Mouse (Mus musculus): ENCODE measurements around the gene Gm21836.
"Not testable (repeated sequence)": the region's sequence is repeated elsewhere in the genome, so short reads cannot be mapped to it uniquely, and the experiment has no call there.

Gm21836 gene

DNA sequence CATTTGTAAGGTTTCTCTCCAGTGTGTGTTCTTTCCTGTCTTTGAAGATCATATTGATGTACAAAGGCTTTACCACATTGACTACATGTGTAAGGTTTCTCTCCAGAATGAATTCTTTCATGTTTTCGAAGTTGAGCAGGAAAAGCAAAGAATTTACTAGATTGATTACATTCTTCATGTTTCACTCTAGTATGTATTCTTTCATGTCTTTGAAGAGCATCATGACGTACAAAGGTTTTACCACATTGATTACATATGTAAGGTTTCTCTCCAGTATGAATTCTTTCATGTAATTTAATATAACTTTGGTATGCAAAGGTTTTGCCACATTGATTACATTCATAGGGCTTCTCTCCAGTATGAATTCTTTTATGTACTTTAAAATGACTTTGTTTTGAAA is at the start of gene Gm21836:
Gm21836 (minus strand) TSS at position 101 of the 400 bp plus-strand sequence.
- not testable (repeated sequence) for DNase-seq (ENCODE audit: low read depth)

DNA sequence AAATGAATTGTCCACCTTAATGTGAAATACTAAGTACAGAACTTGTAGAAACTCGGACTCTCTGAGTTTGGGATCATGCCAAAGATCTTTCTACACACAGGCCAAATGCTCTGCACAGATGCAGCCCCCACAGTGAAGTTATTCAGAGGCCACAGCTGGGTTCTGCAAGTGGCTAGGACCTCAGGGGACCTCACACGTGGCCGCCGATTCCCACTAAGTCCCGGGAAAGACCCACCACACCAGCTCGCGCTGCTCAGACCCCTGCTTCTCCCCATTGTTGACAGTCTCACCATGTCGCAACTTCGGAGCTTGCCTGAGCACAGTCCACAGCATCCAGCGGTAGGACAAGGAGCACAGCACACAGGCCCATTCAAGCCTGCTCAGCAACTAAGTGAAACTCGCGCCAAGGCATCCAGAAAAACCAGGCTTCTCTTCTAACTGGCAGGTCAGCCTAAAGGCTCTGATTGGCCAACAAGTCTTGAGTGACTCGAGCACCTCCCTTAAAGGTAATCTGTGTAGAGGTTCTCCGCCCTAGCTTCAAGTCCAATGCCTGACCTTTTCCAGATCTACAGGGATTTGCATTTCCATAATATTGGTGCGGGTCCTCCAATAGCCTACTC is 13.1 kb downstream of the Gm21836 start:
- DNase-seq (ENCODE audit: low read depth) = not testable (repeated sequence)

DNA sequence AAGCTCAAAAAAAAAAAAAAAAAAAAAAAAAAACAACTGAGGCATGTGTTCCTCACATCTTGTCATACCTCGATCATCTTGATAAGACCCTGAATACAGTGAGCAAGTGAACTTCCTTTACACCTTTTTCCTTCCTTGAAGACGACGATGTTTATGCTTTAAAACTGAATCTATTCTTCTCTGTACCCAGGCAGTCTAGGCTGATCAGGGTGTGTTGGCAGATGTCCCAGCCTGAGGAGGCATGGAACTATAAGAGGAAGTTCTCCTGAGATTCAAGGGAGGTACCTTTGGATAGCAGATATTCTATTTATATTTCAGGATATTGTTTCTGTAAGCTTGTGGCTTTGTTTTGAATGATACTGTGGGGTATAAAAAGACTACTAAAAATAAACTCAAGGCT is 15.5 kb downstream of the Gm21836 start:
- DNase-seq (ENCODE audit: low read depth) = no peak

DNA sequence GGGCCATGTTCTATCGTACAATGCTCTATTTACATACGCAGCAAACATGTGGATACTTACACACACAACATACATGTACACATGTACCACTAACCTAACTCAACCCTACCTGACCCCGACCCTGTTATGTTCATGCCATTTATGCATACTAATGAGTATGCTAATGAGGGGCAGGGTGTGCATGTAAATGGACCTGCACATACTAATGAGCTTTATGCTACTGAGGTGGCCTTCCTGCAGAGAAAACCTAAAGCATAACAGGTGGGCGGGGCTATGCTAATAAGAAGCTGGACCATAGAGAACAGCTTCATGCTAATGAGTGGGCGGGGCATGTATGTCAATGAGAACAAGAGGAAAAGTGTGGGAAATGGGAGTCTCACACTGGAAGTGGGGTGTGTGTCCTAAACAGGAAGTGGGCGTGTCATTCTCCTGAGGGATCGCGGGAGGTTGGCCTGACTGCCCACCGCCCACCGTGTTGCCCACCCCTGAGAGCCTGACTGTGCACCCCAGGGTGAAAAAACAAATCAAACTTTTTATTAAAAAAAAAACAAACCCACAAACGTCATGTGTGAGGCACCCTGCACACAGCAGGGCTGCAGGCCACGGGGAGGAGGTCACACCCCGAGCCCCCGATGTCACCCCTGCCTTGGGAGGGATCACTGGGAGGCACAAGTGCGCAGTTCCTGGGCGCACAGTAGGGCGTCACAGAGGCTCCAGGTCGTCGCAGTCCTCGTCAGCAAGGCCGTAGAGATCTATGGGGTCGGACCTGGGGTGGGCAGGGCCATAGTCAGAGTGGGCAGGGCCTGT is 17.3 kb downstream of the Gm21836 start, which contains the start of gene Ppp2r3d:
Ppp2r3d (minus strand) TSS at position 803 of the 807 bp plus-strand sequence.
- DNase-seq (ENCODE audit: low read depth) = no peak

DNA sequence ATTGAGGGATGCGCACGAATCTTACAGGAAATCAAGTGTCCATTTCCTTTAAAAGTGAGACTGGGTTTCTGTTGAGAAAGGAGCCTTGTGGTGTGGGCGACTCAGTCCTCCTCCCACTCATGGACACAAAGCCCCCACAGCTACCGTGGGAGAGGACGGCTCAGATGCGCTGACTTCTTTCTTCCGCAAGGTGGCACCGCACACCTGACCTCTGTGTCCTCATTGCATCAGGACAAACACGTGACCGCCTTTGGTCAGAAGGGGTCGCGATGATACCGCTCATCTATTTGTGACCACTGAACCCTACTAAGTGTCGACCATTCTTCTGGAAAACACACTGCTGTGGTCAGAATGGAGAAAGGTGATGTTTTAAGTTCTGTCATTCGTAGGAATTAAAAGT is 17.9 kb downstream of the Gm21836 start:
- DNase-seq (ENCODE audit: low read depth) = no peak

GRCm38 (mm10) chr9:124456572-124456971 is 37.0 kb downstream of the Gm21836 start:
- no peak for DNase-seq (ENCODE audit: low read depth)
